Mouse (Mus musculus) olfactory bulb, adult 2 months (tissue): ENCODE measurements around the gene Ropn1.

Source experiments
- CTCF ChIP-seq: fragments of 200-500 bp; IDR thresholded peaks from 2 replicates; pipeline ENCODE4 v1.5.1; 2012; ENCODE audit warnings: low read depth, mild to moderate bottlenecking, low read length, moderate library complexity; ENCODE audit not compliant: insufficient read depth
- POLR2A ChIP-seq: fragments of 200-500 bp; IDR thresholded peaks from 2 replicates; pipeline ENCODE4 v1.6.1; 2012; ENCODE audit warnings: mild to moderate bottlenecking, low read depth, low read length, moderate library complexity; ENCODE audit not compliant: insufficient read depth

DNA sequence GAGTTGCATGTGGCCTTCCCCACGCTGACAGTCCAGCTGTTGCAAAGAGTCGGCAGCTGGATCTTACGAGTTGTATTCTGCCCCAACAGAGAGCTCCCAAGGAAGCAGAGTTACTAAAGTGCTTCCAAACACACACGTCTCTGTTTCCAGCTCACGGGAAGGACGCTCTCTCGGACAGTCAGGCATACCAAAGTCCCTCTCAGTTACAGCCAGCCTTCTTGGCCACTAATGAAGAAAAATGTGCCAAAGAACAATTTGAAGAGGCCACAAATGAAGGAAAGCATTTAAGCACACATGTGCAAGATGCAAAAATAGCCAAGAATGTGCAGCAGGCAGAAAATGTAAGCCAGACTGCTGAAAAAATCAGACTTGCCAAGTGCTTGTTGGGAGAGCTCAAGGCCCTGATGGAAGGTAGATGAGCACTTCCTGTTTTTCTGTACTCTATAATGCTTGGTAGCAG is 56.8 kb downstream of the Ropn1 start:
- TF ChIP-seq CTCF (no peak), POLR2A (no peak)
